Mouse (Mus musculus) kidney, embryonic 14.5 days (tissue): ENCODE measurements around the gene Plbd2. TPM values are rescaled to one million over a fixed set of nuclear protein-coding genes. Genes with fewer than 3 reads are reported as not detected.

Source experiments
- ATAC-seq: fragments of 200-750 bp; cut with Nextera tagmentation; 2 replicates; pipeline ENCODE4 v1.8.0; 2017; ENCODE audit warnings: moderate number of reproducible peaks, mild to moderate bottlenecking, moderate TSS enrichment, moderate library complexity; ENCODE audit not compliant: low FRiP score, low TSS enrichment
- H3K27ac ChIP-seq: fragments of 300-500 bp; sonication (generic); 2 replicates; pipeline ENCODE4 v1.5.1; 2014; ENCODE audit warnings: low read depth, mild to moderate bottlenecking, low read length, moderate library complexity, mixed read lengths
- H3K27me3 ChIP-seq: fragments of 300-500 bp; sonication (generic); 2 replicates; pipeline ENCODE4 v1.6.1; 2014; ENCODE audit warnings: mild to moderate bottlenecking, low read length; ENCODE audit not compliant: control insufficient read depth, insufficient read depth
- H3K36me3 ChIP-seq: fragments of 300-500 bp; sonication (generic); 2 replicates; pipeline ENCODE4 v1.6.1; 2014; ENCODE audit warnings: low read length, mixed read lengths; ENCODE audit not compliant: control insufficient read depth, insufficient read depth
- H3K4me1 ChIP-seq: fragments of 300-500 bp; sonication (generic); 2 replicates; pipeline ENCODE4 v1.6.1; 2014; ENCODE audit warnings: low read length, mixed read lengths; ENCODE audit not compliant: control insufficient read depth, insufficient read depth
- H3K4me2 ChIP-seq: fragments of 300-500 bp; sonication (generic); replicated peaks from 2 replicates; pipeline ENCODE4 v1.6.1; 2014; ENCODE audit warnings: low read depth, mild to moderate bottlenecking, low read length
- H3K4me3 ChIP-seq: fragments of 300-500 bp; sonication (generic); 2 replicates; pipeline ENCODE4 v1.5.1; 2014; ENCODE audit warnings: mild to moderate bottlenecking, low read length
- H3K9ac ChIP-seq: fragments of 300-500 bp; sonication (generic); 2 replicates; pipeline ENCODE4 v1.6.1; 2014; ENCODE audit warnings: low read depth, mild to moderate bottlenecking, low read length, moderate library complexity
- H3K9me3 ChIP-seq: fragments of 300-500 bp; sonication (generic); 2 replicates; pipeline ENCODE4 v1.6.1; 2016; ENCODE audit warnings: low read length; ENCODE audit not compliant: control insufficient read depth
- WGBS: fragments of 180-500 bp; shearing (Covaris S2); extraction: QIAGEN DNeasy Blood & Tissue Kit; methylation state at CpG from one replicate; pipeline ENCODE4 v1.1.7; 2014; 5-methylcytosine and 5-hydroxymethylcytosine counted together
- polyA plus RNA-seq: library from polyadenylated mRNA; unstranded; fragments of >200 nt; fragmentation: Nextera tagmentation; extraction: Ambion mirVana; gene quantifications from 2 replicates; pipeline ENCODE4 v1.2.1, GENCODE M21; 2014

Gene Plbd2
- polyA plus RNA-seq, 1 experiment from 2014 or later: 44.5 TPM

DNA sequence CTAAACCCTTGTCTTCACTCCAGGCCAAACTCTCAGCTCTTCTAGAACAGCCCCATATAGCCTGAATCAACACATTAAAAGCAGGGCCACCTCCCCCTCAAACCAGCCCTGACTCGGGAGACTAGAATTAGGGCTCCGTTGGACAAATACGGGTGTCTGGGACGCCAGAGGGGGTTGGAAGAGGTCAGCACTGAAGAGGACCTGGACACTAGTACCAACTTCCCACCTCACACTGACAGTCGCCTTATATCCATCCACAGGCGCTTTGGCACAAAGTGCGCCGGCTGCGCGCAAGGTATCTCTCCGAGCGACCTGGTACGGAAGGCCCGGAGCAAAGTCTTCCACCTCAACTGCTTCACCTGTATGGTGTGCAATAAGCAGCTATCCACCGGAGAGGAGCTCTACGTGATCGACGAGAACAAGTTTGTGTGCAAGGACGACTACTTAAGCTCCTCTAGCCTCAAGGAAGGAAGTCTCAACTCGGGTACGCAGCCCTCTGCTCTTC lies 69.1 kb downstream of the Plbd2 start:
- H3K4me2 ChIP-seq: no peak overlapping the region
- no peak for ATAC-seq

More for the DNA sequence above, 69.1 kb downstream of the Plbd2 start:
- Histone ChIP-seq H3K9me3 (no peaks in the 10 kb centered on the region), H3K4me1 (peaks cover 9% of the 10 kb centered on the region; the same call in 1 of the 2 replicates), H3K9ac (no peak overlapping the region), H3K27me3 (peaks cover 98% of the 10 kb centered on the region), H3K4me3 (no peak overlapping the region), H3K36me3 (no peaks in the 10 kb centered on the region), H3K27ac (no peak overlapping the region)
- 2% methylated on average over 21 of the region's 21 CpGs for WGBS

Other genes starting within 250 kb of the Plbd2 start
- not detected in 2 replicates for gene Lhx5, start 71.9 kb downstream of the Plbd2 start, polyA plus RNA-seq
- 10.5 and 12.5 TPM in 2 replicates for gene Sdsl, start 30.8 kb downstream of the Plbd2 start, polyA plus RNA-seq
- gene Sds, start 27.1 kb downstream of the Plbd2 start, polyA plus RNA-seq: not detected in 2 replicates
- gene Slc8b1, start 7.5 kb upstream of the Plbd2 start, polyA plus RNA-seq: 4.5 and 6.0 TPM in 2 replicates
- gene Tpcn1, start 85.0 kb upstream of the Plbd2 start, polyA plus RNA-seq: 33.8 and 37.3 TPM in 2 replicates
- gene Iqcd, start 85.4 kb upstream of the Plbd2 start, polyA plus RNA-seq: 0.57 and 1.4 TPM in 2 replicates
- gene Rita1, start 109.0 kb upstream of the Plbd2 start, polyA plus RNA-seq: 10.4 and 11.1 TPM in 2 replicates
- 22.3 and 37.7 TPM in 2 replicates for gene Ddx54, start 109.1 kb upstream of the Plbd2 start, polyA plus RNA-seq
- not detected in 2 replicates for gene Cfap73, start 130.6 kb upstream of the Plbd2 start, polyA plus RNA-seq
- 0.23 and 0.31 TPM in 2 replicates for gene Rasal1, start 145.2 kb upstream of the Plbd2 start, polyA plus RNA-seq
- gene Dtx1, start 208.3 kb upstream of the Plbd2 start, polyA plus RNA-seq: 7.3 and 10.1 TPM in 2 replicates
- gene Oas2, start 246.2 kb upstream of the Plbd2 start, polyA plus RNA-seq: 0.19 and 0.37 TPM in 2 replicates